Mouse (Mus musculus) T-cell, adult 66 days (primary cell): ENCODE measurements around the gene Gm8897. TPM values are rescaled to one million over a fixed set of nuclear protein-coding genes. Genes with fewer than 3 reads are reported as not detected.

Source experiments
- total RNA-seq, 2 experiments: library from RNA; stranded (reverse); gene quantifications; 3 replicates in 1 of 2; 4 replicates in 1 of 2; pipeline ENCODE4 v1.2.4; 2023

Gene Gm8897
- not detected for total RNA-seq

DNA sequence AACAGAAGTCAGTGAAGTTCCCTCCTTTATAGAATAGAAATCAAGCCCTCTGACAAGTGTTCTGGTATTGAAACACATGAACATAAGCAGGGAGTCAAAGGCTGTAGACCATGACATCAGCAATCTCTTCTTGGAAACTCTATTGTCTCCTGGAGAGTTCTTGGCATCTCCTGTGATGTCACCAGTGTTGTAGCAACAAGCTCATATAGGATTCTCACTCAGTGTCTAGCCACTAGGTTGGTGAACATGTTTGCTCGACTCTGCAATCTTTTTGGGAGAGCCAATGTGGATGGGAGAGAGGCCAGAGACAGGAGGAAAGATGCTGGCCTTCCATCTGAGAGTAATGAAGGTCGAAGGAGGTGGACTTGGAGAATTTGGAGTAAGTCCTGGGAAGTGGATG is at the start of gene Gm8897:
Gene Gm8897 (plus strand): TSS at position 301 of the 400 bp plus-strand sequence.

Other genes with a start within 250 kb of the Gm8897 start
- gene Gm5861, start 233.3 kb upstream of the Gm8897 start, total RNA-seq: not detected
- gene Gm8890, start 160.4 kb upstream of the Gm8897 start, total RNA-seq: not detected
- not detected for gene Speer1, start 74.9 kb upstream of the Gm8897 start, total RNA-seq
- not detected for gene Gm8906, start 86.3 kb downstream of the Gm8897 start, total RNA-seq
- not detected for gene Gm6460, start 178.5 kb downstream of the Gm8897 start, total RNA-seq